Mouse (Mus musculus): Measurements from ENCODE around the gene Fbxl13.

- TF ChIP-seq POLR2A (IDR thresholded peaks at IDR 0.05; ENCODE audit: borderline replicate concordance, extremely low read depth, low read depth, low read length) (no peak), CTCF (IDR thresholded peaks at IDR 0.05; ENCODE audit: insufficient read depth, low read length) (no peak)
These were observed 57.2 kb downstream of the Fbxl13 start for GRCm38 (mm10) chr5:21588220-21588619.
